Mouse (Mus musculus): ENCODE measurements around the gene Polr2b. TPM values are rescaled to one million over a fixed set of nuclear protein-coding genes. Genes with fewer than 3 reads are reported as not detected.

Gene Polr2b
- polyA plus RNA-seq (2015; fragmentation: Nextera tagmentation; extraction: Ambion mirVana): 56.2 and 60.9 TPM in 2 replicates

GRCm38 (mm10) chr5:77309924-77310772 is at the start of gene Polr2b, which contains the start of gene Noa1:
TSS of gene Polr2b (plus strand) at chr5:77310147.
TSS of gene Noa1 (minus strand) at chr5:77310084.
- peaks cover 19% of the 10 kb centered on the region for H3K4me1 ChIP-seq (replicated peaks; ENCODE audit: control insufficient read depth, insufficient read depth, low read length)
- peak within 1 kb of the TSS; percentile 78 for H3K4me3 ChIP-seq (ENCODE audit: low read length)
- H3K27me3 ChIP-seq (ENCODE audit: control insufficient read depth, insufficient read depth, low read depth, low read length): no peaks in the 10 kb centered on the region
- peak within 1 kb of the TSS; percentile 97 for H3K4me2 ChIP-seq (ENCODE audit: low read depth, low read length)
- peak; percentile 97 for ATAC-seq (ENCODE audit: low read depth)
- peak within 1 kb of the TSS; percentile 84 for H3K9ac ChIP-seq (ENCODE audit: low read length)
- H3K9me3 ChIP-seq (ENCODE audit: control insufficient read depth, low read length): no peaks in the 10 kb centered on the region
- WGBS: under 1% methylated on average over 85 of the region's 85 CpGs
- H3K36me3 ChIP-seq (ENCODE audit: control insufficient read depth, insufficient read depth, low read length): peaks cover 20% of the 10 kb centered on the region
- peak within 1 kb of the TSS; percentile 96 for H3K27ac ChIP-seq (ENCODE audit: low read length)

- H3K4me2 ChIP-seq (ENCODE audit: low read depth, low read length): no peak overlapping the region
- H3K9me3 ChIP-seq (ENCODE audit: control insufficient read depth, low read length): no peaks in the 10 kb centered on the region
- WGBS: 74% methylated on average over 4 of the region's 4 CpGs
- no peak overlapping the region for H3K27ac ChIP-seq (ENCODE audit: low read length)
- H3K27me3 ChIP-seq (ENCODE audit: control insufficient read depth, insufficient read depth, low read depth, low read length): no peaks in the 10 kb centered on the region
- no peaks in the 10 kb centered on the region for H3K4me1 ChIP-seq (replicated peaks; ENCODE audit: control insufficient read depth, insufficient read depth, low read length)
- ATAC-seq (ENCODE audit: low read depth): no peak
- H3K9ac ChIP-seq (ENCODE audit: low read length): no peak overlapping the region
- H3K4me3 ChIP-seq (ENCODE audit: low read length): no peak overlapping the region
- no peaks in the 10 kb centered on the region for H3K36me3 ChIP-seq (ENCODE audit: control insufficient read depth, insufficient read depth, low read length)
Observed at GRCm38 (mm10) chr5:77261137-77261536, 48.8 kb upstream of the Polr2b start.

GRCm38 (mm10) chr5:77262105-77262504 is 47.8 kb upstream of the Polr2b start:
- H3K4me1 ChIP-seq (replicated peaks; ENCODE audit: control insufficient read depth, insufficient read depth, low read length): no peaks in the 10 kb centered on the region
- no peak for ATAC-seq (ENCODE audit: low read depth)
- no peaks in the 10 kb centered on the region for H3K9me3 ChIP-seq (ENCODE audit: control insufficient read depth, low read length)
- H3K9ac ChIP-seq (ENCODE audit: low read length): no peak overlapping the region
- H3K27ac ChIP-seq (ENCODE audit: low read length): no peak overlapping the region
- H3K4me2 ChIP-seq (ENCODE audit: low read depth, low read length): no peak overlapping the region
- no peaks in the 10 kb centered on the region for H3K27me3 ChIP-seq (ENCODE audit: control insufficient read depth, insufficient read depth, low read depth, low read length)
- 86% methylated on average over 5 of the region's 5 CpGs for WGBS
- no peak overlapping the region for H3K4me3 ChIP-seq (ENCODE audit: low read length)
- no peaks in the 10 kb centered on the region for H3K36me3 ChIP-seq (ENCODE audit: control insufficient read depth, insufficient read depth, low read length)

GRCm38 (mm10) chr5:77265081-77265670 is 44.8 kb upstream of the Polr2b start, which contains the start of gene Rest:
TSS of gene Rest (plus strand) at chr5:77265491.
- under 1% methylated on average over 63 of the region's 78 CpGs for WGBS
- Histone ChIP-seq H3K4me3 (ENCODE audit: low read length) (peak within 1 kb of the TSS; percentile 85), H3K27me3 (ENCODE audit: control insufficient read depth, insufficient read depth, low read depth, low read length) (no peaks in the 10 kb centered on the region), H3K9ac (ENCODE audit: low read length) (peak within 1 kb of the TSS; percentile 95), H3K27ac (ENCODE audit: low read length) (peak within 1 kb of the TSS; percentile 99), H3K4me2 (ENCODE audit: low read depth, low read length) (peak within 1 kb of the TSS; percentile 71), H3K4me1 (replicated peaks; ENCODE audit: control insufficient read depth, insufficient read depth, low read length) (peaks cover 12% of the 10 kb centered on the region), H3K9me3 (ENCODE audit: control insufficient read depth, low read length) (no peaks in the 10 kb centered on the region), H3K36me3 (ENCODE audit: control insufficient read depth, insufficient read depth, low read length) (peaks cover 18% of the 10 kb centered on the region)
- peak; percentile 90 for ATAC-seq (ENCODE audit: low read depth)

- no peaks in the 10 kb centered on the region for H3K9me3 ChIP-seq (ENCODE audit: control insufficient read depth, low read length)
- peak overlapping the region; percentile 71 for H3K4me2 ChIP-seq (ENCODE audit: low read depth, low read length)
- WGBS: under 1% methylated on average over 21 of the region's 53 CpGs
- peak overlapping the region; percentile 99 for H3K27ac ChIP-seq (ENCODE audit: low read length)
- H3K4me1 ChIP-seq (replicated peaks; ENCODE audit: control insufficient read depth, insufficient read depth, low read length): peaks cover 12% of the 10 kb centered on the region
- peak; percentile 87 for ATAC-seq (ENCODE audit: low read depth)
- H3K9ac ChIP-seq (ENCODE audit: low read length): peak overlapping the region; percentile 95
- peaks cover 19% of the 10 kb centered on the region for H3K36me3 ChIP-seq (ENCODE audit: control insufficient read depth, insufficient read depth, low read length)
- peak overlapping the region; percentile 85 for H3K4me3 ChIP-seq (ENCODE audit: low read length)
- H3K27me3 ChIP-seq (ENCODE audit: control insufficient read depth, insufficient read depth, low read depth, low read length): no peaks in the 10 kb centered on the region
Observed at GRCm38 (mm10) chr5:77265671-77266065, 44.3 kb upstream of the Polr2b start.

- WGBS: under 1% methylated on average over 69 of the region's 87 CpGs
Observed at GRCm38 (mm10) chr5:77266066-77266885, 43.7 kb upstream of the Polr2b start.

GRCm38 (mm10) chr5:77266886-77267401 is 43.0 kb upstream of the Polr2b start:
- H3K9me3 ChIP-seq (ENCODE audit: control insufficient read depth, low read length): no peaks in the 10 kb centered on the region
- no peak for ATAC-seq (ENCODE audit: low read depth)
- peaks cover 28% of the 10 kb centered on the region for H3K36me3 ChIP-seq (ENCODE audit: control insufficient read depth, insufficient read depth, low read length)
- peak overlapping the region; percentile 85 for H3K4me3 ChIP-seq (ENCODE audit: low read length)
- H3K4me1 ChIP-seq (replicated peaks; ENCODE audit: control insufficient read depth, insufficient read depth, low read length): peaks cover 12% of the 10 kb centered on the region
- peak overlapping the region; percentile 71 for H3K4me2 ChIP-seq (ENCODE audit: low read depth, low read length)
- WGBS: under 1% methylated on average over 11 of the region's 11 CpGs
- peak overlapping the region; percentile 99 for H3K27ac ChIP-seq (ENCODE audit: low read length)
- H3K9ac ChIP-seq (ENCODE audit: low read length): peak overlapping the region; percentile 95
- no peaks in the 10 kb centered on the region for H3K27me3 ChIP-seq (ENCODE audit: control insufficient read depth, insufficient read depth, low read depth, low read length)

More at GRCm38 (mm10) chr5:77266066-77266885, 43.7 kb upstream of the Polr2b start:
- Histone ChIP-seq H3K9me3 (ENCODE audit: control insufficient read depth, low read length) (no peaks in the 10 kb centered on the region), H3K4me3 (ENCODE audit: low read length) (peak overlapping the region; percentile 85), H3K4me2 (ENCODE audit: low read depth, low read length) (peak overlapping the region; percentile 71), H3K4me1 (replicated peaks; ENCODE audit: control insufficient read depth, insufficient read depth, low read length) (peaks cover 12% of the 10 kb centered on the region), H3K27me3 (ENCODE audit: control insufficient read depth, insufficient read depth, low read depth, low read length) (no peaks in the 10 kb centered on the region), H3K9ac (ENCODE audit: low read length) (peak overlapping the region; percentile 95), H3K36me3 (ENCODE audit: control insufficient read depth, insufficient read depth, low read length) (peaks cover 23% of the 10 kb centered on the region), H3K27ac (ENCODE audit: low read length) (peak overlapping the region; percentile 99)
- peak; percentile 69 for ATAC-seq (ENCODE audit: low read depth)

- Histone ChIP-seq H3K9ac (ENCODE audit: low read length) (no peak overlapping the region), H3K36me3 (ENCODE audit: control insufficient read depth, insufficient read depth, low read length) (peaks cover 32% of the 10 kb centered on the region), H3K4me3 (ENCODE audit: low read length) (peak overlapping the region; percentile 85), H3K4me2 (ENCODE audit: low read depth, low read length) (peak overlapping the region; percentile 71), H3K27me3 (ENCODE audit: control insufficient read depth, insufficient read depth, low read depth, low read length) (no peaks in the 10 kb centered on the region), H3K27ac (ENCODE audit: low read length) (no peak overlapping the region), H3K9me3 (ENCODE audit: control insufficient read depth, low read length) (no peaks in the 10 kb centered on the region), H3K4me1 (replicated peaks; ENCODE audit: control insufficient read depth, insufficient read depth, low read length) (peaks cover 12% of the 10 kb centered on the region)
- 59% methylated on average over 4 of the region's 4 CpGs for WGBS
- ATAC-seq (ENCODE audit: low read depth): no peak
Observed at GRCm38 (mm10) chr5:77267441-77267840, 42.5 kb upstream of the Polr2b start.

Measured in lung, embryonic 16.5 days (tissue).